Mouse (Mus musculus): ENCODE results near the gene Srgap3.

DNA sequence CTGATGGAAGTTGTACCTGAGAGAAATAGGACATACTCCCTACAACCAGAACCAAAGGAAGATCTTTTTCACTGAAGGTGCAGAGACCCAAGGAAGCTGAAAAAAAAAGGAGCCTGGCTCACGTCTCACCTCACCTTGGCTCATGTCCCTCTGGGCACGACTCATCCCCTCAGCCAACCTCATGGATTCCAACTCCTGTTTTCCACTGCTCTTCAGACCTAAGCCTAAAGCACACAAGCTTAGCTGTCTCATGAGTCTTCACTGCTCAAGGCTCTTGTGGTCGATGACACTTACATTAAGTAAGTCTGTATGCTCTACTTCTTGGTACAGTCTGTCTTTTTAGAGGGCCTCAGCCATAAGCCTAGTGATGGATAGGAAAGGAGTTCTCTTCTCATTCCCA is 31.9 kb upstream of the Srgap3 start:
- TF ChIP-seq POLR2A (IDR thresholded peaks at IDR 0.05; ENCODE audit: low read depth, low read length) (no peak), CTCF (conservative IDR thresholded peaks at IDR 0.05; ENCODE audit: insufficient read depth, insufficient read length, low read depth, low read length) (no peak)

Measured in kidney, adult 2 months (tissue).